Mouse (Mus musculus) layer of hippocampus, postnatal 10 days (tissue): Measurements from ENCODE around the gene Chmp4b. TPM values are rescaled to one million over a fixed set of nuclear protein-coding genes. Genes with fewer than 3 reads are reported as not detected.

Source experiments
- DNase-seq, 2 experiments: peaks; one replicate each; pipeline ENCODE4 v3.0.0; 2021; ENCODE audit warnings: low spot score in 2 of 2
- long read RNA-seq: library from polyadenylated mRNA; stranded (forward); transcript quantifications from one replicate; pipeline ENCODE4 v2.0.0, GENCODE M21; 2023
- total RNA-seq, 2 experiments: library from RNA; stranded (reverse); gene quantifications; 2 replicates each; pipeline ENCODE4 v1.2.3; 2021

Gene Chmp4b
- total RNA-seq = 100 to 1,000 TPM; 209 to 213 TPM
- long read RNA-seq, partial matches to known transcripts = 0 of 10 reads
- long read RNA-seq, other reads (novel, unspliced or antisense) = 8 of 10 reads

DNA sequence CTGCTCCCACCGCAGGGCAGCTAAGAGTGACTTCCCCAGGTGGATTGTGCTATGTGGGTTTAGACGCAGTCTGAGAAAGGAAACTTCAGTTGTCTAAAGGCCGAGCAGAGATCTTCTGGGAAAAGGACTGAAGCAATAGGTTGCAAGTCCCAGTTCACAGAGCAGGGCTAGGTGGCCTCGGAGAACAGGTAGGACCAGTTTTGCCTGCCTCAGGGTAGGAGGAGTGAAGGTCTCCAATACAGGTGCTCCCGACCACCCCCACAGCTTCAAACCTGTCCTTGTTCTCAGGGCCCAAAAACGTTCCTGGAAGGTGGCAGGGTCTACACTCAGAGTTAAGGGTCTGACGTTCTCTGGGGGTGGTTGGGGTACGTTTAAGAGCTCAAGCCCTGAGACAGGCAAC is at the start of gene Chmp4b:
Gene Chmp4b (plus strand): TSS at position 343 of the 400 bp plus-strand sequence.
- DNase-seq = no peak

DNA sequence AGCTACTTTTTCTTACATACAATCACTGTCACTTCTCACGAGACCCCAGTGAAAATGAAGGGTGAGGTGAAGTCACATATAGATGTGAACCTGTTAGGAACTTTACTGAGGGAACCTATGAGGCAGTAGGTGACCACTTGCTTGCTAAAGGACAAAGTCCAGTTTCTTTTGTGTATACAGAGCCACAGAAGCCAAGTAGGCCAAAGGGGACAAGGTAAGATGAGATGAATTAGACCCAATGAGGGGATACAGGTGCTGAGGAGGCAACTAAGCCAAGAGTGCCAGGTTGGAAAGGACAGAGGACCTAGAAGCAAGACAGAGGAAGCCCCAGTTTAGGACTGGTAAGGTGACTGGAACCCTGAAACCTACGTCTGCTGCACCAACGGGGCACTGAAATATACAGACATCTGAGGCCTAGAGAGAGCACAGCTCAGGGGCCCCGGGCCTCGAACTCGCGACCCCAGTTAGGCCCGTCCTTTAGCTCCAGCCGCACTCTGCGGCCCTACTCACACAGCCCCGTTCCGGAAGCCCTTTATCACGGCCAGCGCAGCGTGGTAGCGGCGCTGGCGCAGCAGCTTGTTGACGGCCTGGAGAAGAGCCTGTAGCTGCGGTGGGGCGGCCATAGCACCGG is 48.4 kb upstream of the Chmp4b start:
- DNase-seq = no peak

DNA sequence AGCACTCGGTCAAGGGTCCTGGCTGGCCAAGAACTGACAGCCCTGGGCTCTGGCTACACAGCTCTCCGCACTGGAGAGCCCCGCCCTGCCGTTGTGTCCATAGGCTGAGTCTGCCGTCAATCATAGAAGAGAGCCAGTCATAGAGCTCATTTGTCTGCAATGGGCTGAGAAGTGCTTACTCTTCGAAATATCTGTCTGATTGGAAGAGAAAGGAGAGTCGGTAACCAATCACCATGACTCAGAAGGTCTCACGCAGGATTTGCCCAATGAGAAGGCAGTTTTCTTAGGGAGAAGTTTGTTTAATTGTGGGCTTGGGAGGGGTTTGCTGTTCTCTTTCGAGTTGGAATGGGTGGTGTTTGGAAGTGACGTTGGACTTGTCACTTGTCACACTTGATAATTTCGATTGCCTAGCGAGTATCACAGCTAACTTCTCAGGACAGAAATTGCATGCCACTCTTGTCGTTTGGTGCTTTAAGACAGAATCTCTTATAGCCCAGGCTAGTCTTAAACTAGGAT is 47.8 kb upstream of the Chmp4b start, which contains the start of gene Pxmp4:
Gene Pxmp4 (minus strand): TSS at position 71 of the 516 bp plus-strand sequence.
- peak; percentile 99 to 100 for DNase-seq

DNA sequence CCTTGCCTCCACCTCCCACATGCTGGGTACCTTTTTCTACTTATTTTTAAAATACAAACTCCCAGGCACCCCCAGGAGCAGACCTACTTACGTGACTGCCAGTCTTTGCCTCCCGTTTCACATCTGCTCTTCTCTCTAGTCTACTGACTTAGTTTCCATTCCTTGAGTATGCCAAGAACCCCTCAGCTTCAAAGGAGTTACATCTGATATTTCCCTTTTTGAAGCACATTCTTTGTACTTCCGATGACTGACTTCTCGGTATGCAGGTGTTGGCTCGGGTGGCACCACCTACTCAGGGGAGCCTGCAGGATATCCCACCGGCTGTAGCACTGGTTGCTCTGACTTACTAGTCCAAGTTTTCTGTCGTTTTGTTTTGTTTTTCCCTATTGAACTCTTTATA is 47.3 kb upstream of the Chmp4b start:
- no peak for DNase-seq

DNA sequence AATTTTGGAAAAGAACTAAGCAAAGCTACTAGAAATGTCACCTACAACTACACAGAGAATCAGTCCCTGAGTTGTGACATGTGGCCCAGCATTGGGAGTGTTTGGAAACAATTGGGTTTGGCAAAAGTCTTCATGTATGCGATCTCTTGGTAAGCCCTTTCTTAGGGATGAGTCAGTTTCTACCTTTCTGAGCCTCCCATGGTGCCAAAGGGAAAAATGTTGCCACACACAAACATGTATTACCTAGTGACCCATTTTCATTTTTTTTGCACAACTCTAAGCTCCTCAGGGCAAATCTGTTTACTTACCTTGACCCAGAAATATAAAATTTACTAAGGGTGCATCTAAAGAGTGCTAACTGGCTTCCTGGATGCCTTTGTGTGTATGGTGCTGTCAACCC is 44.5 kb upstream of the Chmp4b start:
- DNase-seq = no peak

DNA sequence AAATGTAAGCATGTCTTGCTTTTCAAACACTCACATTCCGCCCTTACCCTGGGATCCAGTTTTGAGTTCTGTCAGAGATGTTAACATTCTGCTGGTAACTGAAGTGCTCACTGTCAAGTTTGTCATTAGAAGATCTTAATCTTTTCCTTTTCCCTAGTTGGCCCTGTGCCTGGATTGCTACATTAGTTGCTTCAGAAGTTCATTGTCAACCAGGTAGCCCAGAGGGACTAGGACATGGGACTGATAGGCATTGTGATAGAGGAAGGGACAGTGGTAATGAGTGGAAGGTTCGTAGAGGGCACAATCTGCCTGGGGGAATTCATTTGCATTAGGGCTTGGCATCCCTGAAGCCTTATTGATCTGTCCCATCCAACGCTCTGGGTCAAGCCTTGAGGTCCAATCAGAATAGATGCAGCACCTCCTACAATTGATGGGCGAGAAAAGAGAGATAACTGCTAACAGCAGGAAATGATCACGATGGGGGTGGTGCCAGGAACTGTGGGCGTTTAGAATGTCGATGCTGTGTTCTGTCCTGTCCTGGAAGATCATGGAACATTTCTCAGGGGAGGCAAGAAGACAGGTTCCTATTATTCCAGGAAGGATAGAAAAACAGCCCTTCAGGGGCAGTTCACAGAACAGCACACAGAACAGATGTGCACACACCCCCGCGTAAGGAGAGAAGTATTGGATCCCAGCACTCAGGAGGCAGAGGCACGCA is 42.3 kb upstream of the Chmp4b start:
- DNase-seq = no peak

DNA sequence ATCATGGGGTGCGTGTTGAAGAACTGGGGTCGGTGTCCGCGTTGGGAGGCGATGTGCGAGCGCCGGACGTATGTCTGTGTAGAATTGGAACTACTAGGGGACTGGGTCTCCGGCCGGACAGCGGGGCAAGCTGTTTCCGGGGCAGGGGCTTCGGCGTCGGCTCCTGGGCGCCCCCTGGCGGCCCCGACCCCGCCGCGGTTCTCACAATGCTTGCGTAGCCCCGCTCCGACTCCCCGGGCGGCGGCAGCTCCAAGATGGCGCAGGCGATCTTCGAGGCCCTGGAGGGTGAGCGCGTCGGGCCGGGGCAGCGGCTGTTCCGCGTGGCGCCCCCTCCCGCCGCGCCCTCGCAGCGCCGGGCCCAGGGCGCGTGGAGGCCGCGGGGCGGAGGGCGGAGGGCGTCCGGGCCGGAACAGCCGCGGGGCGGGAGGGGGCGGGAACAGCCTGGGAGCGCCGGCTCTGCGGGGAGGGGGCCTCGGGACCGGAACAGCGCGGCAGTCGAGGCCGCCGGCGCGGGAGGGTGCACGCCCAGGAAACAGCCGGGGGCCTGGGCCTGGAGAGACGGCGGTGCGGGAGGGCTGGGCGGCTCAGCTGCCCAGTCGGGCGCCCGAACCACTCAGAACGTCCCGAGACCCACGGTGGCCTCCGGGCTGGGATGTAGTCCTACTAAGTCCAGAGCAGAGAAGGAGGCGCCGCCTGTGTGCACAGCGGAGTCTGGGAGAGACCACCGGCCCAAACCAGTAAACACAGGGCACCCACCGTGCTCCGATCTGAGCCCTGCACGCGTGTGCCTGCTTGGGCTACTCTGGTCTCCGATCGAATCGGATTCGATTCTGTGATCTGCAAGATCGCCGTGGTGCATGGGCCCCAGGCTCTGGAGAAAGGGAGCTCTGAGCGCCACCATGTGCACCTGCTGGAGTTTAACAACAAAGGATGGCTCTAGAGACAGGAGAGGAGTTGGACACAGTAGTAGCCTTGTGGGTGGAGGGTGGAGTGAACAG is 38.1 kb upstream of the Chmp4b start, which contains the start of the genes Zfp341 and 4930519P11Rik:
Gene Zfp341 (plus strand): TSS at position 180 of the 998 bp plus-strand sequence.
Gene 4930519P11Rik (minus strand): TSS at position 320 of the 998 bp plus-strand sequence.
- peak; percentile 88 to 92 for DNase-seq

DNA sequence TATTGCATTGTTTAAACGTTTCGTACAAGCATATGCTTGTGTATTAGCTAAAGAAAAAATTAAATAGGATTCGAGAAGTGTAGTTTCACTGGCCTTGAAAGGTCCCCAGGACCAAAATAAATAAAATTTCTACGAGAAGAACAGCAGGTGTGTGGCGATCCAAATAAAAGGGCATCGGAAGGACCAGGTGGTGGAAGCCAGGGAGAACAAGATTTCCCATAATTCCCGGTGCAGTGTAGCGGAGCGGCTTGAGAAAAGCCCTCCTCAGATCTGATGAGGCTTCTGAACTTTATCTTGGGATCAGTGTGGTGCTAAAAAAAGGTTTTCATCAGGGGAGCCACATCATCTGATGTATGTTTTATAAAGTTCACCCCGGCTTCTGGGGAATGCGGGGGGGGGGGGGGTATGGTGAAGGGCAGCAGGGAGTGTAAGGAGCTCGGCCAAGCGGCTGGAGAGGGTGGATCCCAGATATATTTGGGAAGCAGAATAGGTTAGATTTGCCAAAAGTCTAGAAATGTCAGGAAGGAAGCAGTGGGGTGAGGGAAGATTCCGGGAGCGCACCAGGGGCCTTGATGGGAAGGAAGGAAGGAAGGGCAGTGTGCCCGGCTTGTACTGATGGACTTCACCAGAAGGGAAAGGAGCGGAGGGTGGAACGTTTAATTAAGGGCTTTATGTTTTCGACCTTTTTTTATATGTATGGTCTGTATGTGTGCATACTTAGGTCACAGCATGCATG is 36.5 kb upstream of the Chmp4b start:
- no peak for DNase-seq

DNA sequence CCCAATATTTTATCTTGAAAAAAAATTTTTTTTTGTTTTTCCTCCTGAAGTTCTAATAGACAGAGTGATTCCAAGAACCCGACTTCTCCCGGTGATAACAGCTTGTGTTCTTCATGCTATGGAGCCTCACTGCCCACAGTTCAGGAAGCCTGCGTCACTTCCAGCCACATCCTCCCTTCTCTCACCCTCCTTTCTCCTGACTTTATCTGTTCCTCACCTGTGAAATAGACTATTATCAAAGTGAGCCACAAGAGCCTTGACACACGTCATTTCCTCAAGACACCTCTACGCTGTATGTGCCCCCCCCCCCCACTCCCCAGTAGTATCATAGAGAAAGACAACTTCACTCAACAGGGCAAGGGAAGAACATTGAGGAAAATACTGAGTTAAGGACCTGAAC is 35.8 kb upstream of the Chmp4b start:
- DNase-seq = no peak

DNA sequence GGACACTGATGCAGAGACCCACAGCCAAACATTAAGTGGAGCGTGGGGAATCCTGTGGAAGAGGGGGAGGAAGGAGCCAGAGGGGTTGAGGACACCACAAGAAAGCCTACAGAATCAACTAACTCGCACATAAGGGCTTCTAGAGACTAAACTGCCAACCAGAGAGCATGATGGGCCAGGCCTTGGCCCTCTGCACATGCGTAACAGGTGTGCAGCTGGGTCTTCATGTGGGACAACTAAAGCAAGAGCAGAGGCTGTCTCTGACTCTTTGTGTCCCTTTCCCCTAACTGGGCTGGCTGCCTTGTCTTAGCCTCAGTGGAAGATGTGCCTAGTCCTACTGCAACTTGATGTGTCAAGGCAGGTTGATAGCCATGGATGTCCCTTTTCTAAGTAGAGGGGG is 34.4 kb upstream of the Chmp4b start:
- no peak for DNase-seq

DNA sequence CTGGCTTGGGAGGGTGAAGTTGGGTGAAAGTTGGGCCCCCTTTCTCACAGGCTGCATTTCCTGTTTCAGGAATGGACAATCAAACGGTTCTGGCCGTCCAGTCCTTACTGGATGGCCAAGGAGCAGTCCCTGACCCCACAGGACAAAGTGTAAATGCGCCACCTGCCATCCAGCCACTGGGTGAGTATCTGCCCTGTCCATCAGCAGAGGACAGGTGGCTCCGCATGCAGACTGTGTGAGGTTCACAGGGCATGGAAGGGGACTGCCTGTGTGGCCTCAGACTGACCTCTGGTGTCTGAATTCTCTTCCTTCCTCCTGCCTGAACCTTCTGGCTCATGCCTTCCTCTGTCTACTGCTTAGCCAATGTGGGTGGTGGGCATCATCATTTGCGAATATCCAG is 29.8 kb upstream of the Chmp4b start:
- DNase-seq = no peak

DNA sequence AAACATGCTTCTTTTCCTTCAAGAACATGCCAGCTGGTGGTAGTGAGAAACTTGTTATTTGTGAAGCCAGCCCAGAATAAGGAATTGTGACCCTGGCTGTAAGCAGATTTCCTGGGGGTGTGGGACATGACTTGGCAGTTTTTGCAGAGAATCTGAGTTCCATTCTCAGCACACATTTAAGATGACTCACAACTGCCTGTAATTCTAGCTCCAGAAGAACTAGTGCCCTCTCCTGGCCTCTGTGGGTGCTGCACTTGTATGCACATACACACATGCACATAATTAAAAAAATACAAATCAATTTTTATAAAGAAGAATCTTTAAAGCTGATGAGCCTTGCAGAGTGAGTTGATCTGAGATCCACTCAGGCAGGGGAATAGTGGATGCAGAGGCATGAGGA is 27.4 kb upstream of the Chmp4b start:
- no peak for DNase-seq

DNA sequence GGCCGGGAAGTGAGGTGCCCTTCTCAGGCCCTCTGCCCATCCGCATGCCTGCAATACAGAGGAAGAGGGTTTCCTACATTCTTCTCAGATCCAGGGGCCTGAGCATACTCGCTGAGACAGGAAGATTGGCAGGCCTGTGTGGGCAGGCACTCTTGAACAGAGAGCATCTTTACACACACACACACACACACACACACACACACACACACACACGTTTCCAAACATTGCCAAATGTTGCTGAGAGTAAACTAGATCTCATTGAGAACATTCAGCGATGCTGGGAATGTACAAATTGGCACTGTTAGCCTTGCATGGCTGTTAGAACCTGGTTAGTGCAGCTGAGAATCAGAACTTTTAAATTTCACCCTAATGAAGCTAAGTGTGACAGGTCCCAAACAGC is 21.0 kb upstream of the Chmp4b start:
- DNase-seq = no peak

DNA sequence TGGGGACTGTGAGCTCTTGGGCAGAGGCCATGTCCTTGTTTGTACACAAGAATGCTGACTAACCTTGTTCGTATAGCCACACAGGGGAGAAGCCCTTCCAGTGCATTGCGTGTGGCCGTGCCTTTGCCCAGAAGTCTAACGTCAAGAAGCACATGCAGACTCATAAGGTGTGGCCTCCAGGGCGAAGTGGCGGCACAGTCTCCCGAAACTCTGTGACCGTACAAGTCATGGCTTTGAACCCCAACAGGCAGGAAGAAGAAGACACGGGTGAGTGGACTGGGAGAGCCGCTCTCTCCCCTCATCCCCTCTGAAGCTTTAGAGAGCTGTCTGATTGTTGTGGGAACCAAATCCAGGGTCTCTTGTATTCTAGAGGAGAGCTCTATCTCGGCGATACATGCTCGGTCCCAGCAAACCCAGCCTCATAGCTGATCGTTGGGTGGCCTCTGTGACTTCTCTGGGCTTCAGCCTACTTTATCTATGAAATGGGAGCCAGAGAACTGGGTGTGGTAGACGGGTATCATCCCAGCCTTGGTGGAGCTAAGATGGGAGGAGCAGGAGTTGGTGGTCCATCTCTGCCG is 19.2 kb upstream of the Chmp4b start:
- no peak for DNase-seq

DNA sequence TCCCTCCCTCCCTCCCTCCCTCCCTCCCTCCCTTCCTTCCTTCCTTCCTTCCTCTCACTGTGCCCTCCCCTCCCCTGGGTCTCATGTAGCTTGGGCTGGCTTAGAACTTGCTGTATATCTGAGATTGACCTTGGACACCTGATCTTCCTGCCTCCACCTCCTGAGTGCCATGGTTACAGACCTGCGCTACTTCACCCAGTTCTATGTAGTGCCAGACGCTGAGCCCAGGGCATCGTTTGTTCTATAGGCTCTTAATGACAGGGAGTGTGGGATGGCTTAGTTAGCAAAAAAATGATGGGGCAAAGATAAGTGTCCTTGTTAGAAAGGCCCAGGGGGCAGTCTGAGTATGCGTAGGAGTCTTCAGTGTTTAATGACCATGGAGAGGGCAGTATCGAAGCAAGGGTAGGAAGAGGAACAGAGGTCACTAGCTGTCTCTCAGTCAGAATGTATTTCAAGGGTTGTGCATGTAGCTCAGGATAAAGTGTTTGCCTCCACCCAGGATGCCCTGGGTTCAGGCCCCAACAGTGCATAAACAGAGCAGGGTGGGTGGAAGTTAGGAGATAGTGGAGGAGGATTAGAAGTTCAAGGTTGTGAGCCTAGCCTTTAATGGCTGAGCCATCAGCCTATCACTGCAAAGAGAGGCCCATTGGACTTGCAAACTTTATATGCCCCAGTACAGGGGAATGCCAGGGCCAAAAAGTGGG is 18.3 kb upstream of the Chmp4b start:
- no peak for DNase-seq

DNA sequence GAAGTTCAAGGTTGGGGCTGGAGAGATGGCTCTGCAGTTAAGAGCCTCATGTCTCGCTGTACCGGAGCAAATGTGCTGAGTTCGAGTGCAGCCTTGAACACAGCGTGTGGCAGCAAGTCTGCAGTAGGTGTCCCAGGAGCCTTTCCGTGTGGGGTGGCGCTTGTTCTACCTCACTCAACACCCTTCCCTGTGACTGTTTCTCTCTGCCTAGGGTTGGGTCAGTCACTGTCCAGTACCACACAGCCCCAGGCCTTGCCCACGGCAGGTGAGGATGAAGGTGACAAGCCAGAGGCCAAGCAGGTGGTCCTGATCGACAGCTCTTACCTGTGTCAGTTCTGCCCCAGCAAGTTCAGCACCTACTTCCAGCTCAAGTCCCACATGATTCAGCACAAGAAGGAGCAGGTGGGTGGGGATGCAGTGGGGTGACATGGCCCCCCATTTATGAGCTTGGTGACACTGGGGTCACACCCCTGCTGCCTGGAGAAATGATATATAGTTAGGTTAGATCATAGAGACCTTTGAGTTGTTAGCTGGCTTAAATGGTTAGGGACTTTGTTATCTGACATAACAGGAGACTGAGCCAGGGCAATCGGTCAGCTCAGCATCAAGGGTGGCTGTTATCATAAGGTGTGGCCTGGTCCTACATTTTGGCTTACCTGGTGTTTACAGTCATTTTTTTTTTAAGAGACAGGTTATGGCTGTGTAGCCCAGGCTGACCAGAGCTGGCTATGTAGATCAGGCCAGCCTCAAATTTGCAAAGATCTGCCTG is 17.4 kb upstream of the Chmp4b start:
- no peak for DNase-seq

DNA sequence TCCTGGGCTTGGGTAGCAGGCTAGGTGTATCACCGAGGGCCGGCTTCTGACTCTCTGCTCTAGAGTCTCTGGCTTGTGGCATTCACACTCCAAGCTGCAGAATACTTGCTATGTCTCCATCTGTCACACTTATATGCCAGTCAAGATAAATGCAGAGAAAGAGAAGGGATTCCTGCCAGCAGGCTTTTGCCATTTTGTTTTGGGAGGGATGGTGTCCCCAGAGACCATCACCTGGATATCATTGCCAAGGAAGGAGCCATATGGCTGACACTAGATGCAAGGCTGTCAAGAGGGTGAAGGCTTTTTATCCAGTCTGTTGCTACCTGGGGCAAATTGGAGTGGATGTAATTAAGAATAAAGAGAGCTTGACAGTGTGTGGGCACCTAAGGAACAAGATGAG is 15.7 kb upstream of the Chmp4b start:
- DNase-seq = no peak

DNA sequence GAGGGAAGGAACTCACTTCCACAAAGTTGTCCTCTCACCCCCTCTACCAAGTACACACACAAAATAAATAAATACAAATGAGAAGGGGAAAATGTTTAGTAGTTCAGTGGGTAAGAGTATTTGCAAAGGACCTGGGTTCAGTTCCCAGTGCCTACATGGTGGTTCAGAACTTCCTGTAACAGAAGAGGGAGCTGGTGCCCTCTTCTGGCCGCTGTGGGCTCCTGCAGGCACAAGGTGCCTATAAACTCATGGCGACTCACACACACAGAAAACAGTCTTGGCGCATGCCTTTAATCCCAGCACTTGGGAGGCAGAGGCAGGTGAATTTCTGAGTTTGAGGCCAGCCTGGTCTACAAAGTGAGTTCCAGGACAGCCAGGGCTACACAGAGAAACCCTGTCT is 13.0 kb upstream of the Chmp4b start:
- no peak for DNase-seq

DNA sequence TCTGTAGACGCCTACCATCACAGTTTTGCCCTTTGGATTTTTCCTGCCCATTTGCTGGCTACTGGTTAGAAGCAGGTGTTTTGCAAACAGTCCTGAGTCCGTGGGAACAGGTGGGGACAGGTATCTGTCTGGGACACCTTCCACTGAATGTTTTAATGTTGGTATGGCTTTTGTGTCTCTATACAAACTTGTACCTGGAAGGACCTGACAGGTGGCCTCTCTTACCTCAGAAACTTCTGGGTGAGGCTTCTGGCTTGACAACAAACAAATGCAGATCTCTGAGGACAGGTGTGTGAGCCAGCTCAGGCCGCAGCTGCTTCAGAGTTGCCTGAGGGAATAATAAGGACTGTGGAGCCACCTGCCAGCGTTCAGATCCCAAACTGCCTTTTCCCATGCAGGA is 12.4 kb upstream of the Chmp4b start:
- DNase-seq = no peak
